Mouse (Mus musculus): ENCODE measurements around the gene Snrpd3.
A peak's percentile ranks its signal among the peaks of the same experiment; 100 is the strongest.

Gene Snrpd3

DNA sequence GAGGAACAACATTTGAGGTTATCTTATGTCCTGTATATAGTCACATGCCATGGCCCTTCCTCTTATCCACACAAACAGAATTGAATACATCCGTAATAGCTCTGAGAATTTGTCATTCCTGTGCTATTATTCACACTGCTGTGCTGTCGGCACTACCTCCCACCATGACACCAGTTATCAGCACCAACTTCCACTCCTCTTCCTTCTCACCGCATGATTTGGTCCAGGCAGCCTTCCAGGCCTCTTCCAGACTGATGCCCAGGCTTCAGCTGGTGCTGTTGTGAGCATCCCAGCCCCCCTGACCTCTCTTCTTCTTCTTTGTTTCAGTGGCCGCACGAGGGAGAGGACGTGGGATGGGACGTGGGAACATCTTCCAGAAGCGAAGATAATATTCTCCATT lies 17.6 kb downstream of the Snrpd3 start:
- no peak for DNase-seq (ENCODE audit: low spot score in 2 of 2)

GRCm38 (mm10) chr10:75535423-75535822 lies 18.1 kb downstream of the Snrpd3 start:
- no peak for DNase-seq (ENCODE audit: low spot score in 2 of 2)

GRCm38 (mm10) chr10:75536123-75536522 lies 18.8 kb downstream of the Snrpd3 start:
- no peak for DNase-seq (ENCODE audit: low spot score in 2 of 2)

DNA sequence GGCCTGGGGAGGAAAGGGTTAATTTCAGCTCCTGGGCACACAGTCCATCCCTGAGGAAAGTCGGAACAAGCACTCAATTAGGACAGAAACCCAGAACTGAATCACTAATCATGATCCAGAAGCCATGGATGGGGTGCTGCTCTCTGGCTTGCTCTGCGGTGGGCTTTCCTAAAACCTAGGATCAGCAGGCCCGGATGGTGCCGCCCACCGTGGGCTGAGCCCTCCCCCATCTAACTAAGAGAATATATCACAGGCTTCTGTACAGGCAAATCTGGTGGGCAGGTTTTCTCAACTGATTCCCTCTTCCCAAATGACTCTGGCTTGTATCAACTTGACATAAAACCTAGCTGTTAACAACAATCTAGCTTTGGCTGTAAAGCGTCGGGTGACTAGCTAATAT lies 30.6 kb downstream of the Snrpd3 start:
- DNase-seq (ENCODE audit: low spot score in 2 of 2): no peak

DNA sequence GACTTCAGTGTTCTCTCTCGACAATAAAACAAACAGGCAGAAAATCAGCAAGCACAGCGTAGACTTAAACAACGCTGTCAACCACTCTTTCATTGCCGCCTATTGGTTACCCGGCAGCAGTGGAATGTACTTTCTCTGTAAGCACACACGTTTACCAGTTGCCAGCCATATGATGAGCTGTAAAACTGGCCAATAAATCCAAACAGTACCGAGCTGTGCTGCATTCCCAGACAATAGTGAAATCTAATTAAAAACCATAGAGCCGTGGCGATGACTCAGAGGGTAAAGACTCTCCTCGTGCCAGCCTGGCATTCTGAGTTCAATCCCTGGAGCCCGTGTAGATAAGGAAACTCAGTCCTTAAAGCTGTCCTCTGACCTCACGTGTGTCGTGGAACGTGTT lies 31.1 kb downstream of the Snrpd3 start:
- no peak for DNase-seq (ENCODE audit: low spot score in 2 of 2)

- no peak for DNase-seq (ENCODE audit: low spot score in 2 of 2)
Measured at GRCm38 (mm10) chr10:75549886-75550285, 32.5 kb downstream of the Snrpd3 start.

- no peak for DNase-seq (ENCODE audit: low spot score in 2 of 2)
Measured at GRCm38 (mm10) chr10:75551175-75551574, 33.8 kb downstream of the Snrpd3 start.

GRCm38 (mm10) chr10:75552106-75552505 lies 34.8 kb downstream of the Snrpd3 start:
- DNase-seq (ENCODE audit: low spot score in 2 of 2): no peak

DNA sequence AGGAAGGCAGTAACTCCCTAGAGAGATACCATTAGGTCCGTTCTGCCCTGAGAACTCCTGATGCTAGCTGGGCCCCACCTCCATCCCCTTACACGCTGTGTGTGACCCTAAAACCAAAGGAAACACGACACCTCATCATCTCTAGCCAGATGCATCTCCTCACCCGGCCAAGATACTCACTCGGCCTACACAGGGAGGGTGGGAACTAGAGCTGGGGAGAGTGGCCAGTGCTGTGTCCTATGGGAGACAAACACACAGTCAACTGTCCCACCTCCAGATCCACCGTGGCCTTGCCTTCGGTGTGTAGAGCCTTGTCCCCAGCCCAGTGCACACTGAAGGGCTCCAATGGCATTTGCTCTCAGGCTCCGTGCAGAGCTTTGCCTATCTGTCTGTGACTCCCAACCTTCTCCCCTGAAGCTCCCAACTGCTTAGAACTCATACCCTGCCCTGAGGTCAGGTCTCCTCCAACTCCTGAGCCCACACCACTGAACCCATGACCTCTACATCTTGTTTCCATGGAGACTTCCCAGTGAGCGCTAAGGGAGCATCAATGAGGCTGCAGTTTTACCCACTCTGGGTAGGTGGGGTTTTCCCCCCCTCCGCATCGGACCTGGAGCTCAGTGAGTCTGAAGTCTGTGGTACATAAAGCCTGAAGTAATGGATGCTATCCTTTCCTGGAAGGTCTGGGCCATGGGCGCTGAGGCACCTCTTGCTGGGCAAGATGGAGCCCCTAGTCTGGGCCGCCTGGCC lies 35.5 kb downstream of the Snrpd3 start:
- no peak for DNase-seq (ENCODE audit: low spot score in 2 of 2)

DNA sequence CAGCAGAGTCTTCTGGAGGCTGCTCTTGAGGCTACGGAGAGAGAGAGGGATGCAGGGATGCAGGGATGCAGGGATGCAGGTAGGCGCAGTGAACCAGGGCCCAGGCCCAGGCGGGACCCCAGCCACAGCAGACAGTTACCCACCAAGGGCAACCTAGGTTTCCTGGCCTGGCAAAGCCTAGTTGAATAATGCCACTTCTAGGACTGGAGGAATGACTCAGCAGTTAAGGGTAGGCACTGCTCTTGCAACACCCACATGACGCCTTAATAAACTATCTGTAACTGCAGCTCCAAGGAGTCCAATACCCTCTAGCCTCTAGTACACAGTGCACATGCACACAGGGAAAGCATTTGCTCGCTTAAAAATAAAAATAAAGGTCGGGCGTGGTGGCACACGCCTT lies 36.7 kb downstream of the Snrpd3 start:
- no peak for DNase-seq (ENCODE audit: low spot score in 2 of 2)

GRCm38 (mm10) chr10:75555557-75555956 lies 38.2 kb downstream of the Snrpd3 start:
- no peak for DNase-seq (ENCODE audit: low spot score in 2 of 2)

DNA sequence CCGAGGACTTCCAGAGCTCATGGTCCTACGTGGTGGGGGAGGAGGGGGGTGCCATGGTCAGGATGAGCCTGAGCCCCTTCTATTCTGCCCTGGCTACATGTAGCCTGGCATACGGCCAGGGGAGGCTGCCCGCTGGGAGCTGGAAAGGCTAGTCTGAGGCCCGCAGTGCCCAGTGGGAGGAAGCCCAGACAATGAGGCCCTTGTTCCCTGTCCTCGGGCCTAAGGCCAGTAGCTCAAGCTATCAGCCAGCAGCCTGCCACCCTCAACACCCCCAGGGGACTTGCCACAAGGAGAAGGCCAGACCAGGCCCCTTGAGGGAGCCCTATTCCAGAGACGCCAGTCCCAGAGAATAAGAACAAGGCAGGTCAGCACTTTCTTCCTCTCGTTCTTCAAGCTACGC lies 38.7 kb downstream of the Snrpd3 start:
- DNase-seq (ENCODE audit: low spot score in 2 of 2): peak; percentile 74 to 75

DNA sequence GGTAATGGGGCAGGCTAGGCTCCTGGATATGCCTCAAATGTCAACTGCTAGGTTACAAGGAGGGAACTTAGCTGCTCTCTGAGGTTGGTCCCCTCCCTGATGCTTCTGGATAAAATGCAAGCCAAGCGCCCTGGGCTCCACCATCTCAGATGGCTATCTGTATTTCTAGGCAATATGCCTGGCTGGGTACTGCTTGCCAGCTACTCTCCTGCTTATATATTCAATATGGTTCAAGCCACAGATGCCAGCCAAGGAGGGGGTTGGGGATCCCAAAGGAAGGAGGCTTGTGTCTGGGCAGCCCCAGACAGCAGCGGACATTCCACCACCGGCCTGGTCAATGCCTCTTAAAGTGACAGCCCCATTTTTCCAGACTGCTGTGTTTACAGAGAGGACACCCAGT lies 41.2 kb downstream of the Snrpd3 start:
- peak; percentile 17 to 20 for DNase-seq (ENCODE audit: low spot score in 2 of 2)

GRCm38 (mm10) chr10:75559041-75559675 lies 41.8 kb downstream of the Snrpd3 start:
- DNase-seq (ENCODE audit: low spot score in 2 of 2): no peak

DNA sequence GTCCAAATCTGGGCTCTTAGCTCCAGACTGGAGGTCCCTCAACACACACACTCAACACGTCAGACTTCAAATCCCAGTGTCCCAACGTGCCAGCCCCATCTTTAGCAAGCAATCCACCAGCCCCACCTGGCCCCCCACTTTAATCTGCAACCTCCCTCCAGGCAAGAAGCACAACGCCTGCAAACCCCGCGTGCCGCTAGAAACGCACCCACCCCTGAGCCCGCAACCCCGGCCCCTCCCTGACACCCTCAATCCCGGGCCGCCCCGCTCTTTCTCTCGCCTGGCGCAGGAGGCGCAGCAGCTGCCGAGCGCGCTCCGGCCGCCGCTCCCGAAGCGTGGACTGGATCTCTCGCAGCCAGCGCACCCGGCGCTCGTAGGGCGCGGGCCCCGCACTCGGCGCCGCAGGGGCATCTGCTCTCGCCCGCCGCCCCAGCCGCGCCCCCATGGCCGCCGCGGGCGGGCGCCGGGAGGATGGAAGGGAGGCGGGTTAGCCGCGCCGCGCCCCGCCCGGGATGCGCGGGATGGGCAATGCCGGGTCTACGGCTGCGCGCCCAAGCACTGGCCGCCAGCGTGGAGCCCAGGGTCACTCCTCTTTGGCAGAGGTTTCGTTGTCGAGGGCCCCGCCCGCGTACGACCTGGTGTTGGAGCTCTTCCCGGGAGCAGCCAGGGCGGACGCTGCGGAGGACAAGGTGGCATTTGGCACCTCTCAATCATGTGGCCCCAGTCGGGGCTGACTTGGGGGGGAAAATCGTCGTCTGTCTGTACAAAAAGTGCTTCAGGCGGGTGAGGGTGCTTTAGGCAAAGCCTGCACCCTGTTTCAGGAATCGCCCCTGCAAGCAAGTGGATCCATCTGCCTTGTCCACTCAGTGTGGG lies 42.6 kb downstream of the Snrpd3 start, which contains the start of gene Lrrc75b:
Gene Lrrc75b (minus strand): TSS at position 655 of the 873 bp plus-strand sequence.
- peak in 1 of 2 experiments; percentile 36 for DNase-seq (ENCODE audit: low spot score in 2 of 2)

GRCm38 (mm10) chr10:75560549-75560899 lies 43.2 kb downstream of the Snrpd3 start:
- no peak for DNase-seq (ENCODE audit: low spot score in 2 of 2)

DNA sequence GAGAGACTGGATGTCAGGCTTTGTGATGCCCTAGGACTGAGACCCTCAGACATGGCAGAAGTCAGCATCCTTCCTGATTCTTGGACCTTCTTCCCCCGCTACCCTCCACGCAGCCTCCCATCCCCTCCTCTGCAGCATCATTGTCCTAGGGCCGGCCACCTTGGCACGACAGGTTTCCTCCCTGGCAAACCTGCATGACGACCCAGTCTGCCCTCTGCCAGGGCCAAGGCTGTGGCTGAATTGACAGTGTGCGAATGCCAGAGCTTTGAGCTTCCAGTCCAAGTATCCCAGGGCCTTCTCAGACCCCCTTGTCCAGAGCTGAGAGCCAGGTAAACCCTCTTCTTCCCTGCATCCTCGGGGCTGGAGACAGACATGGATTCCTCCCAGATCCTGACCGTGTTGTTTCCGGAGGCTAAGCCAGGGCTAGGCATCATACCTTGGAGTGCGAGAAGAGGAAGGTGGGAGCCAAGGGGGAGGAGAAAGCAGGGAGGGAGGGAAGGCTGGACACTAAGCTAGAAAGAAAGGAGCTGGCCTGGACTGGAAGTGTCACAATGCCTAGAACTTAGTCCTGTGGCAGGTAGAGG lies 43.8 kb downstream of the Snrpd3 start, which contains the start of gene Ggt1:
Gene Ggt1 (plus strand): TSS at position 534 of the 584 bp plus-strand sequence.
- DNase-seq (ENCODE audit: low spot score in 2 of 2): no peak

- no peak for DNase-seq (ENCODE audit: low spot score in 2 of 2)
Measured at GRCm38 (mm10) chr10:75562596-75562995, 45.2 kb downstream of the Snrpd3 start.

DNA sequence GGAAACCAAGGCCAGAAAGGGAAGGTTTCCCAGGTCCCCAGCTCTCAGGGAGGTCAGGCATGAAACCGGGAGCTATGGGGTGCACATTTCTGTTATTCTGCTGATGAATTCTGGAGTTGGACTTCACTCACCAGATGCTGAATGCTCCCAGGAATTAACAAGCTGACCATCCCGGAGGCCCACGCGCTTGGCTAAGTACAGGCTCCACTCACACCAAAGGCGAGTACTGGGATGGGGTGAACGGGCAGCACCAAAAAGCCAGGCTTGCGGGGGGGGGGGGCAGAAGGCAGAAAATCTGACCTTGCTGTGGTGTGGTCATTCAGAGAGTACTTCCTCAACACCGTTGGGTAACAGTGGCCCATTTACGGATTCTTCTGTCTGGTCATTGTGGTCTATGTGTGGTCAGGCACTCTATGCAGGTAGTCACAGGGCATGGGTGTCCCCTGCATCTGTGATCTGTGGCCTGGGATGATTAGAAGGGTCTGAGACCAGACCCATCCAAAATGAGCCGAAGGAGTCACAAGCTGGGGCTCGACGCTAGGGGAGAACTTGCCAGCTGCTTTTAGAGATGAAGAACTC lies 47.4 kb downstream of the Snrpd3 start:
- no peak for DNase-seq (ENCODE audit: low spot score in 2 of 2)

GRCm38 (mm10) chr10:75565436-75565835 lies 48.1 kb downstream of the Snrpd3 start:
- DNase-seq (ENCODE audit: low spot score in 2 of 2): no peak

GRCm38 (mm10) chr10:75565906-75566305 lies 48.6 kb downstream of the Snrpd3 start:
- no peak for DNase-seq (ENCODE audit: low spot score in 2 of 2)

GRCm38 (mm10) chr10:75566321-75566720 lies 49.0 kb downstream of the Snrpd3 start:
- no peak for DNase-seq (ENCODE audit: low spot score in 2 of 2)

Data from right cerebral cortex, postnatal 36 days (tissue).